Mouse (Mus musculus) E14TG2a.4 (cell line): Measurements from ENCODE around the gene Kbtbd13.

Experiments used
- H3K27me3 ChIP-seq: 2 replicates; pipeline ENCODE4 v1.6.1; 2014; ENCODE audit warnings: low read length, control low read depth; ENCODE audit not compliant: insufficient read depth
- H3K36me3 ChIP-seq: 2 replicates; pipeline ENCODE4 v1.6.1; 2014; ENCODE audit warnings: low read length, control low read depth; ENCODE audit not compliant: insufficient read depth
- H3K4me1 ChIP-seq: replicated peaks from 2 replicates; pipeline ENCODE4 v1.6.1; 2014; ENCODE audit warnings: low read depth, low read length, control low read depth
- H3K4me3 ChIP-seq: replicated peaks from 2 replicates; pipeline ENCODE4 v1.5.1; 2014; ENCODE audit warnings: mild to moderate bottlenecking, low read length
- H3K9me3 ChIP-seq: 2 replicates; pipeline ENCODE4 v1.6.1; 2014; ENCODE audit warnings: low read length, control low read depth
- CTCF ChIP-seq: conservative IDR thresholded peaks from 2 replicates; pipeline ENCODE4 v1.5.1; 2014; ENCODE audit warnings: low read length
- NANOG ChIP-seq: IDR thresholded peaks from 2 replicates; pipeline ENCODE4 v1.6.1; 2014; ENCODE audit warnings: borderline replicate concordance, low read length, mixed read lengths
- POU5F1 ChIP-seq: IDR thresholded peaks from 2 replicates; pipeline ENCODE4 v1.6.1; 2014; ENCODE audit warnings: low read length, borderline replicate concordance

The Kbtbd13 gene

DNA sequence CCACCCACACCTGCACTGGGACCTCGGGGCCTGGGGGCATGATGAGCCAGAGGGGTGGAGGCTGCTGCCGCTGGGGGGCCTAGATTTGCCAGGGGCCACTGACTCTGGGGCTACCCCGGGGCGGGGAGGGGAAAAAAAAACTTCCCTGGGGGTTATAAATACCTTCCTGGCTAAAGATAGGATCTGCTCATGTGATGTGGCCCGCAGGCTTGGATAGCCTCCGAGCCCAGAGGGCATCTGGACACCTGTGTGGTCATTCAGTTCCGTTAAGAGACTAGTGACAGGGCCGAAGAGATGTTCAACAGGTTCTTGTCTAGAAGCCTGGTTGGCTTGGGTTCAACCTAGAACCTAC is at the start of gene Kbtbd13:
Gene Kbtbd13 (minus strand): TSS at position 40 of the 352 bp plus-strand sequence.
- Histone ChIP-seq H3K36me3 (no peaks in the 10 kb centered on the region), H3K27me3 (peaks cover 77% of the 10 kb centered on the region), H3K9me3 (no peaks in the 10 kb centered on the region), H3K4me3 (peak within 1 kb of the TSS; percentile 76), H3K4me1 (peaks cover 15% of the 10 kb centered on the region)
- TF ChIP-seq CTCF (no peak), POU5F1 (no peak), NANOG (no peak)

DNA sequence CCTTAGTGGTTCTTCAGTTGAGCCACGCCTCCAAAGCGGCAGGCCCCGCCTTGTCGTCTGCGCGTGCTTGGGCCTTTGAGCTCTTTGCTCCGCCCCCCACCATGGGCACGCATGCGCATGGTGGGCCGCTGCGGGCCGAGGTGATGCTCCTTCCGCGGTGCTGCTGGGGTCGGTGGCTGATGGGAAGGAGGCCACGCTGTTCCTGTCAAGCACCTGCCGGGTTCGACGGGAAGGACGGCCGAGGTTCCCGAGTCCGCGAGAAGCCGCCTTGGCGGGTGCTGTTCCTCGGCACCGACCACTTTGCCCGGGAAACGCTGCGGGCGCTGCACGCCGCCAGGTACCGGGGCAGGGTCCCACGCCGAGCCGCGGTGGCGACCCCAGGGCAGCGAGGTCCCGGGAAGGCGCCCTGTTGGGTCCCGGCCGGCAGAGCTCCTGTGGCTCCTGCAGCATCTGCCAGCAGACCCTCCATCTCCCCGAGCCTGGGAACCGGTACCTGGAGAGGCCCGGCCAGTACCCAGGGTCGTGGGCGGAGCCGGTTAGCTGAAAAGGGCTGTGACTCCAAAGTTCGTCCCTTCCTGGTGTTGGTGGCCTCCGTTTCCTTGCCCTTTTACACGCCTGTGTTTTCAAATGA is 44.3 kb upstream of the Kbtbd13 start, which contains the start of gene Mtfmt:
Gene Mtfmt (plus strand): TSS at position 112 of the 631 bp plus-strand sequence.
- Histone ChIP-seq H3K27me3 (peaks cover 6% of the 10 kb centered on the region; the same call in 1 of the 2 replicates), H3K9me3 (no peaks in the 10 kb centered on the region), H3K36me3 (peaks cover 28% of the 10 kb centered on the region), H3K4me1 (peaks cover 29% of the 10 kb centered on the region), H3K4me3 (peak within 1 kb of the TSS; percentile 97)
- TF ChIP-seq POU5F1 (no peak), CTCF (no peak), NANOG (no peak)

DNA sequence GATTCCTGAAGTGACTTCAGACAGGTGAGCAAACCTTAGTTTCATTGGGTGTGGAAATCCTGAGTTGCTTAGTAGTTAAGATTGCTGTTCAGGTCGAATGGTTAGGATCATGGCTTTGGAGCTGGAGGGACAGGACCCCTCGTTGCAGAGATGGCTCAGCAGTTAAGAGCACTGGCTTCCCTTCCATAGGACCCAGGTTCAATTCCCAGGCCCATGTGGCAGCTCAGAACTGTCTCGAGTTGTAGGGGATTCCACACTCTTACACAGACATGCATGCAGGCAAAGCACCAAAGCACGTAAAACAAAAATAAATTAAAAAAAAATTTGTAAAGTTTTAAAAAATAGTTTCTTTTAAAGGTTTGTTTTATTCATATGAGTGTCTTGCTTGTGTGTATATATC is 43.8 kb upstream of the Kbtbd13 start:
- peaks cover 31% of the 10 kb centered on the region for H3K4me1 ChIP-seq
- no peak overlapping the region for H3K4me3 ChIP-seq
- no peak for TF ChIP-seq POU5F1
- no peak for TF ChIP-seq NANOG
- no peak for TF ChIP-seq CTCF

DNA sequence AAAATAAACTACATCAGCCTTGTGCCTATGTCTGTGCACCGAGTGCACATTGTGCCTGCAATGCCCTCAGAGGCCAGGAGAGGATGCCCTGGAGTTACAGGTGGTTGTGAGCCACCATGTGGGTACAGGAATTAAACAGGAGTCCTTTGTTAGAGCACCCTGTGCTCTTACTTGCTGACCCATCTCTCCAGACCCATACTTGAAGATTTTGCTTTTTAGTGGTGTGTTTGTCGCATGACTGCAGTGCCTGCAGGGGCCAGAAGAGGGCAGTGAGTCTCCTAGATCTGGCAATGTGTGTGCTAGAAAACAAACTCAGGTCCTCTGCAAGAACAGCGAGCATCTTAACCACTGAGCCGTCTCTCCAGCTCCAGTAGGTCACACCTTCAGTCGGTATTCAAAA is 42.7 kb upstream of the Kbtbd13 start:
- TF ChIP-seq NANOG (no peak), POU5F1 (no peak), CTCF (peak; percentile 92)
- H3K27me3 ChIP-seq = peaks cover 6% of the 10 kb centered on the region; the same call in 1 of the 2 replicates
- H3K4me3 ChIP-seq = no peak overlapping the region

More for the DNA sequence above, 43.8 kb upstream of the Kbtbd13 start:
- Histone ChIP-seq H3K27me3 (peaks cover 6% of the 10 kb centered on the region; the same call in 1 of the 2 replicates), H3K9me3 (no peaks in the 10 kb centered on the region), H3K36me3 (peaks cover 22% of the 10 kb centered on the region)

DNA sequence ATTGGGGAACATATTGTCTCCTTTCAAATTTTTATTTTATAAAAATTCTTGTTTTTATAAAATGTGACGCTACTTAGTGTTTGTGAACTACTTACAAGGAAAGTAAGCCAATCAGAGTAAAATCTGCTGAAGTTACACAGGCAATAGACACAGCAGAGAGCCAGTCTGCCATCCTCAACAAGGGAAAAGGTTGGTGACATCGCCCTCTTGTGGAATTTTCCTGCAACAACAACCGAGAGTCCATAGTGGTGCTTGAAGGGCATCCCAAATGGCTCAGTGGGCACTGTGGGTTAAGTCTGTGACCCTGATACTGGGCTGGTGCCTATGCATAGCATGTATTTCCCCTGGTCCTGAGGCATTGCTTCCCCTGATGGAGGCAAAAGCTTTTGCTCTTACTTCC is 40.8 kb upstream of the Kbtbd13 start:
- Histone ChIP-seq H3K27me3 (peaks cover 6% of the 10 kb centered on the region; the same call in 1 of the 2 replicates), H3K4me1 (peaks cover 31% of the 10 kb centered on the region), H3K9me3 (no peaks in the 10 kb centered on the region), H3K36me3 (0 out of 2 replicates have a peak, but pooled peaks cover 1% of the 10 kb centered on the region), H3K4me3 (no peak overlapping the region)
- TF ChIP-seq CTCF = peak; percentile 85
- TF ChIP-seq NANOG = no peak

More for the DNA sequence above, 42.7 kb upstream of the Kbtbd13 start:
- Histone ChIP-seq H3K36me3 (peaks cover 16% of the 10 kb centered on the region; the same call in 1 of the 2 replicates), H3K9me3 (no peaks in the 10 kb centered on the region), H3K4me1 (peaks cover 31% of the 10 kb centered on the region)

DNA sequence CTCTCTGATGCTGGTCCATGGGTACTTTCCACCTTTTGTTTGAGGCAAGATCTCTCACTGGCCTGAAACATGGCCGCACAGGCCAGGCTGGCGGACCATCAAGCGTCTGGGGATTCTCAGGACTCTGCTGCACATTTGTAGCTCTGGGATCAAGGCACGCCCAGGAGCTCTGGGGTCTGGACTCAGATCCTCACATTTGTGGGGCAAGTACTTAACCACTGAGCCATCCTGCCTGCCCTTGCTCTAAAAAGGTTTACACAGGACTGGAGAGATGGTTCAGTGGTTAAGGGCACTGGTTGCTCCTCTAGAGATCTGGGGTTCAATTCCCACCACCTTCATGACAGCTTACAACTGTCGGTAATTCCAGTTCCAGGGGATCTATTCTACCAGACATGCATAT is 39.5 kb upstream of the Kbtbd13 start:
- Histone ChIP-seq H3K4me3 (no peak overlapping the region), H3K36me3 (no peaks in the 10 kb centered on the region), H3K4me1 (peaks cover 23% of the 10 kb centered on the region), H3K27me3 (peaks cover 6% of the 10 kb centered on the region; the same call in 1 of the 2 replicates), H3K9me3 (no peaks in the 10 kb centered on the region)
- TF ChIP-seq NANOG = no peak
- no peak for TF ChIP-seq POU5F1
- no peak for TF ChIP-seq CTCF

DNA sequence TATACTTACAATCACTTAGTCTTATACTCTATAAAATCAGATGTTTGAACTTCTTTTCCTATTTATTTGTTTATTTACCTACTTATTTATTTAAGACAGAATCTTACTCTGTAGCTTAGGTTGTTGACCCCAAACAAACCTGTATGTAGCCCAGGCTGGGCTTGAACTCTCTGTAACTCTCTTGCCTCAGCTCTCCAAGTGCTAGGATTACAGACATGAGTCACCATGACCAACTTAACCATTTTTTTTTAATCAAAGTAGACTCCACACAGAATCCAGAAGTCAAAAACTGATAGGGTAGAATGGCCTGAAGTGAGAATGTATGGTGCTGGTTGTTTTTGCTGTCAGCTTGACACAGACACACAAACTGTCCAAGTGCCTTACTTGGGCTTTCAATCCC is 38.9 kb upstream of the Kbtbd13 start:
- H3K36me3 ChIP-seq = no peaks in the 10 kb centered on the region
- TF ChIP-seq NANOG (no peak), CTCF (no peak), POU5F1 (no peak)
- no peaks in the 10 kb centered on the region for H3K9me3 ChIP-seq
- no peak overlapping the region for H3K4me3 ChIP-seq
- peaks cover 23% of the 10 kb centered on the region for H3K4me1 ChIP-seq
- peaks cover 6% of the 10 kb centered on the region; the same call in 1 of the 2 replicates for H3K27me3 ChIP-seq

DNA sequence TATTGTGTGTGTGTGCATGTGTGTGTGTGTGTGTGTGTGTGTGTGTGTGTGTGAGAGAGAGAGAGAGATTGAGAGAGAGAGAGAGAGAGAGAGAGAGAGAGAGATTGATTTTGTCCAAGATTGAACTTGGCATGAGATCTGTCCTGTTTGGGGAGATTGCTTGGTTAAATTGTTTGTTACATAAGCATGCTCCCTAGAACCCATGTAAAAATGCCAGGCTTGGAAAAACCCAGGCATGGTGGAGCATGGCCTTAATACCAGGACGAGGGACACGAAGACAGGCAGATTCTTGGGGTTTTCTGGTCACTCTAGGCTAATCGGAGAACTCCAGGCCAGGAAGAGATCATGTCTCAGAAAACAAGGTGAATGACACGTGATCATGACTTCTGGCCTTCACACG is 36.6 kb upstream of the Kbtbd13 start:
- H3K4me3 ChIP-seq = no peak overlapping the region
- peaks cover 2% of the 10 kb centered on the region; the same call in 1 of the 2 replicates for H3K27me3 ChIP-seq
- TF ChIP-seq NANOG (no peak), CTCF (no peak)
- H3K4me1 ChIP-seq = peaks cover 20% of the 10 kb centered on the region
- H3K36me3 ChIP-seq = no peaks in the 10 kb centered on the region
- H3K9me3 ChIP-seq = no peaks in the 10 kb centered on the region

DNA sequence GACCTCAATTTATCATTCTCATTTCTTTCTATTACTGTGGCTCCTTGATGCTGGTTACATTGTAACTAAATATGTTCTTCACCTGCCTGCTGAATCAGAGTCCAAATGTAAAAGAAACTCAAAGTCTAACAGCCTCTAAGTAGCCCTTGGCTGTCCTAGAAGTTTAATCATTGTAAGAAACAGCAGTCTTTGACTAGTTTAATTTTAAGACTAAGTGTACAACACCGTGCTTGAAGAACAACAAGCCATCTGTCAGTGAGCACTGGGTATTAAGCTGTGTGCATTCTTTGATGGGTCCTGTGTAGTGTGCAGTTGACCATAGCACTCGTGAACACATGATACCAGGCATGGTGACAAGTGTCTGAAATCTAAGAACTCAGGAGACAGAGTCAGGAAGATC is 36.1 kb upstream of the Kbtbd13 start:
- Histone ChIP-seq H3K9me3 (no peaks in the 10 kb centered on the region), H3K36me3 (no peaks in the 10 kb centered on the region), H3K4me1 (peaks cover 24% of the 10 kb centered on the region), H3K4me3 (no peak overlapping the region), H3K27me3 (no peaks in the 10 kb centered on the region)
- TF ChIP-seq NANOG (no peak), POU5F1 (no peak), CTCF (no peak)
